Mouse (Mus musculus) hindbrain, embryonic 11.5 days (tissue): ENCODE data around the gene Btbd19. TPM values are rescaled to one million over a fixed set of nuclear protein-coding genes. Genes with fewer than 3 reads are reported as not detected.
A peak's percentile ranks its signal among the peaks of the same experiment; 100 is the strongest.

Source experiments
- ATAC-seq: fragments of 200-750 bp; cut with Nextera tagmentation; 2 replicates; pipeline ENCODE4 v1.8.0; 2017; ENCODE audit warnings: mild to moderate bottlenecking, moderate TSS enrichment, moderate library complexity; ENCODE audit not compliant: low FRiP score
- DNase-seq: peaks from one replicate; pipeline ENCODE4 v3.0.0-alpha.2; 2015; ENCODE audit warnings: low spot score
- H3K27ac ChIP-seq: fragments of 300-500 bp; sonication (generic); 2 replicates; pipeline ENCODE4 v1.5.1; 2014; ENCODE audit warnings: mild to moderate bottlenecking, low read depth, low read length
- H3K27me3 ChIP-seq: fragments of 300-500 bp; sonication (generic); 2 replicates; pipeline ENCODE4 v1.6.1; 2014; ENCODE audit warnings: mild to moderate bottlenecking, low read length, moderate library complexity, mixed read lengths; ENCODE audit not compliant: control insufficient read depth, insufficient read depth
- H3K36me3 ChIP-seq: fragments of 300-500 bp; sonication (generic); 2 replicates; pipeline ENCODE4 v1.6.1; 2014; ENCODE audit warnings: mild to moderate bottlenecking, low read length, moderate library complexity, mixed read lengths; ENCODE audit not compliant: control insufficient read depth, insufficient read depth
- H3K4me1 ChIP-seq: fragments of 300-500 bp; sonication (generic); replicated peaks from 2 replicates; pipeline ENCODE4 v1.6.1; 2014; ENCODE audit warnings: low read length, mixed read lengths; ENCODE audit not compliant: control insufficient read depth, insufficient read depth
- H3K4me2 ChIP-seq: fragments of 300-500 bp; sonication (generic); replicated peaks from 2 replicates; pipeline ENCODE4 v1.6.1; 2014; ENCODE audit warnings: mild to moderate bottlenecking, low read depth, low read length
- H3K4me3 ChIP-seq: fragments of 300-500 bp; sonication (generic); 2 replicates; pipeline ENCODE4 v1.5.1; 2014; ENCODE audit warnings: low read depth, low read length
- H3K9ac ChIP-seq: fragments of 300-500 bp; sonication (generic); 2 replicates; pipeline ENCODE4 v1.6.1; 2014; ENCODE audit warnings: low read depth, low read length
- H3K9me3 ChIP-seq: fragments of 300-500 bp; sonication (generic); 2 replicates; pipeline ENCODE4 v1.6.1; 2016; ENCODE audit warnings: low read length; ENCODE audit not compliant: control insufficient read depth
- WGBS: fragments of 180-500 bp; shearing (Covaris S2); extraction: QIAGEN DNeasy Blood & Tissue Kit; methylation state at CpG from one replicate; pipeline ENCODE4 v1.1.7; 2014; 5-methylcytosine and 5-hydroxymethylcytosine counted together
- polyA plus RNA-seq: library from polyadenylated mRNA; unstranded; fragments of >200 nt; fragmentation: Nextera tagmentation; extraction: Ambion mirVana; gene quantifications from 2 replicates; pipeline ENCODE4 v1.2.1, GENCODE M21; 2014

The Btbd19 gene
- polyA plus RNA-seq, 1 experiment from 2014 or later = 3.6 TPM

DNA sequence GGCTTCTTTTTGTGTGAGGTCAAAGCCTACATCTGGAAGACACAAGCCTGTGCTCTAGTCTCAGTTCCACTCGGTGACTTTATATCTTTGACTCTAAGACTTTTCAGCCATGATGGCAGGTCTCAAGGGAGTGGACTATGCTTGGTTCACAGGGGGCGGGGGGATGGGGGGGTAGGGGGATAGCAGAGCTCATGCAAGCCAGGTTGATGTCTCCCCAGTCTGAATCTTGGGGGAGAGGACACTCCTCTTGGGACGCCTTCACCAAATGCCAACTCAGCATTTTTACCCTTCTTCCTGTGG is 1.4 kb downstream of the Btbd19 start:
- Histone ChIP-seq H3K27me3 (no peaks in the 10 kb centered on the region), H3K9me3 (no peaks in the 10 kb centered on the region), H3K27ac (no peak overlapping the region), H3K9ac (no peak overlapping the region), H3K4me1 (peaks cover 15% of the 10 kb centered on the region), H3K36me3 (peaks cover 9% of the 10 kb centered on the region), H3K4me2 (no peak overlapping the region), H3K4me3 (no peak overlapping the region)
- DNase-seq (no peak), ATAC-seq (no peak)
- 90% methylated on average over 3 of the region's 3 CpGs for WGBS

GRCm38 (mm10) chr4:117123546-117124217 is 1.8 kb downstream of the Btbd19 start:
- Histone ChIP-seq H3K27me3 (no peaks in the 10 kb centered on the region), H3K4me2 (no peak overlapping the region), H3K4me3 (no peak overlapping the region), H3K27ac (no peak overlapping the region), H3K4me1 (peaks cover 15% of the 10 kb centered on the region), H3K9ac (no peak overlapping the region), H3K9me3 (no peaks in the 10 kb centered on the region), H3K36me3 (peaks cover 6% of the 10 kb centered on the region)
- DNase-seq (no peak), ATAC-seq (no peak)
- 90% methylated on average over 7 of the region's 9 CpGs for WGBS

DNA sequence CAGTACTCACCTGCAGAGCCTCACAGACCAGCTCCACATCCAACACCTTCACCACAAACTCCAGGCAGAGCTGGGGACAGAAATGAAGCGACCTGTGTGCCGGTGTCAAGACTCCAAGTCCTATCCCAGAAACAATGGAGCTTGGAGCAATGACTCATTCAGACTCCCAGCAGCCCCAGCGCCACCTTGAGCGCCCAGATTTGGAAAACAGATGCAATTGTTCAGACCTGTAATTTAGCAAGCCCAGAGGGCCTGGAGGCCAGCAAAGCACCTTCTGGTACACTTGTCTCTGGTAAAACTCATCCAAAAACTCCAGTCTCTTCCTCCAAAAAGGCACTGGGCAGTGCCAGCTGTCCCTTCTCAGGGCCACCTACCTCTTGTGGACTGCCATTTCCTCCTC is 3.3 kb downstream of the Btbd19 start:
- H3K4me2 ChIP-seq = no peak overlapping the region
- H3K27me3 ChIP-seq = no peaks in the 10 kb centered on the region
- H3K9ac ChIP-seq = no peak overlapping the region
- ATAC-seq = no peak
- WGBS = 94% methylated on average over 4 of the region's 4 CpGs
- no peaks in the 10 kb centered on the region for H3K36me3 ChIP-seq
- DNase-seq = no peak
- peaks cover 15% of the 10 kb centered on the region for H3K4me1 ChIP-seq
- H3K9me3 ChIP-seq = no peaks in the 10 kb centered on the region
- H3K27ac ChIP-seq = no peak overlapping the region
- no peak overlapping the region for H3K4me3 ChIP-seq

DNA sequence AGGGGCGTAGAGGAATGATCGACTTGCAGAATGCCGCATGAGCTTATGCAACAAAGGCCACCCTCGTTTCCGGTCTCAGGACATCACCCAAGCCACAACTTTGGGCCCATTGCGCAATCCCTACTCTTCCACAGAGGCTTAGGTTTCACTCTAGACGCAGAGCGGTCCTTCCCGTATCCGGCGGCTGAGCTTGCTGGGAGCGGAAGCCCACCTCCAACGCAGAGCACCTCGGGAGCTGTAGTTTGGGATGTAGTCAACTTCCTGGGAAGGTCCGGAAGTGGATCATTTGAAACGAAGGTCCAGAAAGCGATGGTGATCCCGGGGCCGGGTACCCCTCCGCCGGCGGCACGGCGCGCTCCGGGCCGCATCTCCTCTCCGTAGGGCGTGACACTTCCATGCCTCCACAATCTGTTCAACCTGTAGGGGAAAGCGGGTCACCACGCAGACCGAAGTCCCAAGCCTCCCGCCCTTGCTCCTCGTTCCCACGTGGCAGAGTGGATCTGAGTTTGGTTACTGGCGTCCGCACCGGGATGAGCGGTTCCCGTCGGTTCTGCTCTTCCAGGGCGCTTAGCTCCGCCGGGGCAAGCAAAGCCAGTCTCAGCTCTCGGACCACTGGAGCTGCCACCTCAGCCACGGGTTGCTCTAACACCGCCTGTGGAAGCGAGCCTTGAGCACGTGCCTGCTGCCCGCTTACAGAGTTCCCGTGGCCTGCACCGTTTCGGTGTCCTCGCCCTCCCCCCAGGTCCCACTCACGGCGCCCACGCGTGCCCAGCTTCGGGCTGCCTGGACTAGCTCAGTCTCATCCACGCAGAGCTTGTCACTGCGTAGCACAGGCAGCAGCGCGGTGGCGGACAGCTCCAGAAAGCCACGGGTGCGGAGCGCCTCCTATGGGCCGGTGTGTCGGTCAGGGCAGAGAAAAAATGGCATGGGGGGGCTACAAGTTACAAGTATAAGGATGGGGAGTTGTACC is 4.8 kb downstream of the Btbd19 start:
- Histone ChIP-seq H3K4me1 (peaks cover 13% of the 10 kb centered on the region), H3K4me3 (peak overlapping the region; percentile 67), H3K27ac (peak overlapping the region; percentile 87), H3K27me3 (no peaks in the 10 kb centered on the region), H3K36me3 (no peaks in the 10 kb centered on the region), H3K9me3 (no peaks in the 10 kb centered on the region), H3K4me2 (peak overlapping the region; percentile 100), H3K9ac (peak overlapping the region; percentile 64)
- WGBS = under 1% methylated on average over 69 of the region's 69 CpGs
- DNase-seq (peak; percentile 92), ATAC-seq (peak; percentile 92)

- peak overlapping the region; percentile 87 for H3K27ac ChIP-seq
- H3K9ac ChIP-seq = peak overlapping the region; percentile 64
- 5% methylated on average over 10 of the region's 10 CpGs for WGBS
- peaks cover 6% of the 10 kb centered on the region for H3K4me1 ChIP-seq
- no peaks in the 10 kb centered on the region for H3K36me3 ChIP-seq
- H3K4me2 ChIP-seq = peak overlapping the region; percentile 100
- peak; percentile 31 for ATAC-seq
- H3K27me3 ChIP-seq = no peaks in the 10 kb centered on the region
- H3K4me3 ChIP-seq = peak overlapping the region; percentile 67
- DNase-seq = no peak
- no peaks in the 10 kb centered on the region for H3K9me3 ChIP-seq
These were observed 5.5 kb downstream of the Btbd19 start for GRCm38 (mm10) chr4:117120052-117120444.

- peak overlapping the region; percentile 67 for H3K4me3 ChIP-seq
- no peak for DNase-seq
- no peaks in the 10 kb centered on the region for H3K36me3 ChIP-seq
- H3K4me2 ChIP-seq = peak overlapping the region; percentile 100
- H3K27me3 ChIP-seq = no peaks in the 10 kb centered on the region
- peak; percentile 3; the same call in 1 of the 2 replicates for ATAC-seq
- 79% methylated on average over 5 of the region's 5 CpGs for WGBS
- H3K9me3 ChIP-seq = no peaks in the 10 kb centered on the region
- 0 out of 2 replicates have a peak, but pooled peaks cover 5% of the 10 kb centered on the region for H3K4me1 ChIP-seq
- H3K27ac ChIP-seq = peak overlapping the region; percentile 87
- H3K9ac ChIP-seq = peak overlapping the region; percentile 64
These were observed 5.9 kb downstream of the Btbd19 start for GRCm38 (mm10) chr4:117119636-117120035.

- no peaks in the 10 kb centered on the region for H3K27me3 ChIP-seq
- DNase-seq (no peak), ATAC-seq (no peak)
- H3K9me3 ChIP-seq = no peaks in the 10 kb centered on the region
- H3K4me2 ChIP-seq = no peak overlapping the region
- H3K4me3 ChIP-seq = no peak overlapping the region
- no peak overlapping the region for H3K9ac ChIP-seq
- no peak overlapping the region for H3K27ac ChIP-seq
- H3K4me1 ChIP-seq = 0 out of 2 replicates have a peak, but pooled peaks cover 2% of the 10 kb centered on the region
- no peaks in the 10 kb centered on the region for H3K36me3 ChIP-seq
- WGBS = 93% methylated on average over 7 of the region's 7 CpGs
These were observed 7.6 kb downstream of the Btbd19 start for GRCm38 (mm10) chr4:117117931-117118330.

- H3K36me3 ChIP-seq = no peaks in the 10 kb centered on the region
- no peak overlapping the region for H3K27ac ChIP-seq
- no peaks in the 10 kb centered on the region for H3K9me3 ChIP-seq
- no peak for DNase-seq
- H3K4me1 ChIP-seq = no peaks in the 10 kb centered on the region
- H3K4me2 ChIP-seq = no peak overlapping the region
- ATAC-seq = no peak
- H3K27me3 ChIP-seq = no peaks in the 10 kb centered on the region
- H3K4me3 ChIP-seq = no peak overlapping the region
- WGBS = 88% methylated on average over 5 of the region's 5 CpGs
- no peak overlapping the region for H3K9ac ChIP-seq
These were observed 9.9 kb downstream of the Btbd19 start for GRCm38 (mm10) chr4:117115592-117115991.
